Mouse (Mus musculus) midbrain, postnatal 0 days (tissue): ENCODE data around the gene Wbp1. TPM values are rescaled to one million over a fixed set of nuclear protein-coding genes. Genes with fewer than 3 reads are reported as not detected.

Experiments used
- ATAC-seq: fragments of 200-750 bp; cut with Nextera tagmentation; 2 replicates; pipeline ENCODE4 v1.8.0; 2017; ENCODE audit warnings: moderate number of reproducible peaks, mild to moderate bottlenecking, moderate TSS enrichment, moderate library complexity; ENCODE audit not compliant: low FRiP score
- DNase-seq: peaks from one replicate; pipeline ENCODE4 v3.0.0-alpha.2; 2015; ENCODE audit warnings: low spot score
- H3K27ac ChIP-seq: fragments of 300-500 bp; sonication (generic); 2 replicates; pipeline ENCODE4 v1.5.1; 2014; ENCODE audit warnings: low read depth, mild to moderate bottlenecking, low read length, mixed read lengths
- H3K27me3 ChIP-seq: fragments of 300-500 bp; sonication (generic); 2 replicates; pipeline ENCODE4 v1.6.1; 2014; ENCODE audit warnings: low read length, control low read depth, mixed read lengths; ENCODE audit not compliant: insufficient read depth
- H3K36me3 ChIP-seq: fragments of 300-500 bp; sonication (generic); 2 replicates; pipeline ENCODE4 v1.6.1; 2014; ENCODE audit warnings: low read length, control low read depth, mixed read lengths; ENCODE audit not compliant: insufficient read depth
- H3K4me1 ChIP-seq: fragments of 300-500 bp; sonication (generic); 2 replicates; pipeline ENCODE4 v1.6.1; 2014; ENCODE audit warnings: mild to moderate bottlenecking, control low read depth, antibody characterized with exemption, low read length, mixed read lengths; ENCODE audit not compliant: insufficient read depth
- H3K4me2 ChIP-seq: fragments of 300-500 bp; sonication (generic); 2 replicates; pipeline ENCODE4 v1.6.1; 2014; ENCODE audit warnings: low read depth, mild to moderate bottlenecking, low read length, mixed read lengths; ENCODE audit not compliant: poor library complexity, severe bottlenecking
- H3K4me3 ChIP-seq: fragments of 300-500 bp; sonication (generic); 2 replicates; pipeline ENCODE4 v1.5.1; 2014; ENCODE audit warnings: low read depth, mild to moderate bottlenecking, low read length, moderate library complexity
- H3K9ac ChIP-seq: fragments of 300-500 bp; sonication (generic); replicated peaks from 2 replicates; pipeline ENCODE4 v1.6.1; 2014; ENCODE audit warnings: mild to moderate bottlenecking, low read length, moderate library complexity, mixed read lengths; ENCODE audit not compliant: poor library complexity, severe bottlenecking
- H3K9me3 ChIP-seq: fragments of 300-500 bp; sonication (generic); 2 replicates; pipeline ENCODE4 v1.6.1; 2016; ENCODE audit warnings: low read length, control low read depth
- CTCF ChIP-seq: IDR thresholded peaks from 2 replicates; pipeline ENCODE4 v1.5.1; 2016; ENCODE audit warnings: antibody characterized with exemption, mild to moderate bottlenecking
- WGBS: fragments of 180-500 bp; shearing (Covaris S2); extraction: QIAGEN DNeasy Blood & Tissue Kit; methylation state at CpG from one replicate; pipeline ENCODE4 v1.1.7; 2014; 5-methylcytosine and 5-hydroxymethylcytosine counted together
- polyA plus RNA-seq: library from polyadenylated mRNA; unstranded; fragments of >200 nt; fragmentation: Nextera tagmentation; extraction: Ambion mirVana; gene quantifications from 2 replicates; pipeline ENCODE4 v1.2.1, GENCODE M21; 2015
- total RNA-seq: library from RNA; depleted of rRNA; stranded (reverse); fragments of >200 nt; gene quantifications from 2 replicates; pipeline ENCODE4 v1.2.3, GENCODE M21; 2014

Gene Wbp1
- total and polyA plus RNA-seq, 2 experiments from 2014 or later: 85.3 to 199 TPM

- Histone ChIP-seq H3K27ac (peak overlapping the region; percentile 79), H3K4me1 (peaks cover 8% of the 10 kb centered on the region), H3K9ac (peak overlapping the region; percentile 83), H3K9me3 (no peaks in the 10 kb centered on the region), H3K4me2 (peak overlapping the region; percentile 74), H3K36me3 (peaks cover 12% of the 10 kb centered on the region; the same call in 1 of the 2 replicates), H3K27me3 (no peaks in the 10 kb centered on the region), H3K4me3 (peak overlapping the region; percentile 78)
- peak; percentile 55 for DNase-seq
- ATAC-seq: peak; percentile 84
- under 1% methylated on average over 62 of the region's 74 CpGs for WGBS
- peak; percentile 56 for TF ChIP-seq CTCF
Observed at GRCm38 (mm10) chr6:83101688-83102556, 19.4 kb downstream of the Wbp1 start.

DNA sequence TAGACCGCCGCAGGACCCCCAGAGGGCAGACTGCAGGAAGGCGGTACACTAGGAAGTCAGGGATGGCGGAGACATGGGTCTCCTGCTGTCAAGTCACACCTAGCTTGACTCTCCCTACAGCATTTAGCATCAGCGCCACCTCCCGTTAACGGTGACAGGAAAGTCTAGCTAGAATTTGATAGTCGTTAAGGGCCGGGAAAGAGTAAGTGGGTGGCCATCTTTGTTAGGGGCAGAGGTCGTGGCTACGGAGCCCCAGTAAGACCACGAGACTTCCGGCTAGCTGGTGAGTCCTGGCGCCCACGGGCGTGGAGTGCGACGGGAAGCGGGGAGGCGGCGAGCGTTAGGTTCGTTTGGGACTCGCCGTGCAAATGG, 20.1 kb downstream of the Wbp1 start, which contains the start of the genes Ccdc142 and Gm42688:
TSS of gene Ccdc142 (plus strand) at position 286 of the 372 bp plus-strand sequence.
TSS of gene Gm42688 (plus strand) at position 302 of the 372 bp plus-strand sequence.
- ATAC-seq: peak; percentile 91
- peak within 1 kb of the TSS; percentile 78 for H3K4me3 ChIP-seq
- H3K36me3 ChIP-seq: peaks cover 8% of the 10 kb centered on the region; the same call in 1 of the 2 replicates
- peak; percentile 95 for DNase-seq
- peak within 1 kb of the TSS; percentile 79 for H3K27ac ChIP-seq
- WGBS: 0% methylated on average over 25 of the region's 25 CpGs
- no peaks in the 10 kb centered on the region for H3K9me3 ChIP-seq
- H3K4me2 ChIP-seq: peak within 1 kb of the TSS; percentile 74
- H3K4me1 ChIP-seq: peaks cover 8% of the 10 kb centered on the region
- TF ChIP-seq CTCF: peak; percentile 82
- H3K27me3 ChIP-seq: no peaks in the 10 kb centered on the region
- H3K9ac ChIP-seq: peak within 1 kb of the TSS; percentile 83

DNA sequence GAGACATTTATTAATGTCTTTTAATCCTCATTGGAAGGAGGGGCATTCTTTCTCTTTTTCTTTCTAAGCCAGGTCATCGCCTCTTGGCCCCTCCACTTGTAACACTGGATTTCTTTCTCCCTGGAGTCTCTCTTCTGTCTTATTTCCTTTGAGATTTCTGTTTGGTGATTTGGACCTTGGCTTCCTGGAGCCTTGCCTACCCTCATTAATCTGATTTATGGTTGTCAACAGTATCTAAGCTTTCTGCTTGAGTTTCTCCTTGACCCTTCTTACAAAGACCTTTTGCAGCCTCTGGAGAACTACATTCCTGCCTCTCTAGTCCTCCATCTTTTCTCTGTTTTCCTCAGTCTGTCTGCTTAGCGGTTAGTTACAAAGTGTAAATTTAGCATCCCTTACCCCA, 22.9 kb downstream of the Wbp1 start:
- Histone ChIP-seq H3K36me3 (no peaks in the 10 kb centered on the region), H3K9me3 (no peaks in the 10 kb centered on the region), H3K4me2 (no peak overlapping the region), H3K9ac (no peak overlapping the region), H3K4me3 (no peak overlapping the region), H3K4me1 (peaks cover 8% of the 10 kb centered on the region), H3K27ac (no peak overlapping the region), H3K27me3 (no peaks in the 10 kb centered on the region)
- DNase-seq (no peak), ATAC-seq (no peak)
- WGBS: 67% methylated on average over 2 of the region's 2 CpGs
- no peak for TF ChIP-seq CTCF

- WGBS: 34% methylated on average over 6 of the region's 6 CpGs
- ATAC-seq: no peak
Observed at GRCm38 (mm10) chr6:83095968-83096367, 25.4 kb downstream of the Wbp1 start.

DNA sequence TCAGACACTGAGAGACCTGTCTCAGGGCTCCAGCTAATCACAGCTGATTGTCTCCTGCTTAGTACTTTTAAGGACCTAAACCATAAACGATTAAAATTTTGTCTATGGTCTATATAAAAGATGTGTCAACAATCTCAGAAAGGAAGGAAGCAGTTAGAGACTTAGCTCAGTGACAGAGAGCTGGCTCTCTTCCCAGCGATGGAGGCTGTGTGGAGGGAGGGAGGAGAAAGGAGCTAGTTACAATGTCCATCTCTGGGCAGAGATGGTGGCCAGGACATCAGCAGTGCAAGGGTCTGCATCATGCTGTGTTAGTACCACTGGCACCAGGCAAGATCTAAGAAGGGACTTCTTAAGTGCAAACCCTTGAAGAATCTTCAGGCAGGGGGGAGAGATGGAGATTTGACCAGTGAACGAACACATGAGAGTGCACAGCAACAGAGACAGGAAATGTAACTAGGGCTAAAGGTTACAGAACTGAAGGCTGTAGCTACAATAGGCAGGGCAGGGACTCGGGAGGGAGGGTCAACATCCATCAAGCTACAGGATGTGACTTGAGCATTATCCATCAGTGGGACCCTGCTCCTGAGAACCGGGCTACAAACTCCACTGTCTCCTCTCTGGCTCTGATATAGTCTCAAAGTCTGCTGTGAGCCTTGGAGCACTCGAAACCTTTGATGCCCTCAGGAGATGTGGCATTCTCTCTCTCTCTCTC, 28.8 kb downstream of the Wbp1 start:
- no peak for TF ChIP-seq CTCF
- Histone ChIP-seq H3K27me3 (peaks cover 36% of the 10 kb centered on the region), H3K4me3 (no peak overlapping the region), H3K9me3 (no peaks in the 10 kb centered on the region), H3K4me1 (no peaks in the 10 kb centered on the region), H3K4me2 (no peak overlapping the region), H3K27ac (no peak overlapping the region), H3K36me3 (no peaks in the 10 kb centered on the region), H3K9ac (no peak overlapping the region)
- DNase-seq: no peak
- no peak for ATAC-seq
- WGBS: 38% methylated on average over 6 of the region's 6 CpGs

More at GRCm38 (mm10) chr6:83095968-83096367, 25.4 kb downstream of the Wbp1 start:
- no peak overlapping the region for H3K4me3 ChIP-seq
- peaks cover 8% of the 10 kb centered on the region for H3K27me3 ChIP-seq
- no peak overlapping the region for H3K27ac ChIP-seq
- no peak overlapping the region for H3K9ac ChIP-seq
- no peak for DNase-seq
- H3K36me3 ChIP-seq: no peaks in the 10 kb centered on the region
- TF ChIP-seq CTCF: no peak
- no peak overlapping the region for H3K4me2 ChIP-seq
- no peaks in the 10 kb centered on the region for H3K4me1 ChIP-seq
- no peaks in the 10 kb centered on the region for H3K9me3 ChIP-seq
